Mouse (Mus musculus) G1E (cell line): Measurements from ENCODE around the gene Stx1a.

Experiments
- CTCF ChIP-seq: IDR thresholded peaks from 2 replicates; pipeline ENCODE4 v1.5.1; 2012; ENCODE audit warnings: low read depth, low read length, inconsistent platforms, mixed read lengths
- GATA1 ChIP-seq: IDR thresholded peaks from 2 replicates; pipeline ENCODE4 v1.6.1; 2012; ENCODE audit warnings: borderline replicate concordance, low read length, inconsistent platforms, mixed read lengths
- GATA2 ChIP-seq: IDR thresholded peaks from 2 replicates; pipeline ENCODE4 v1.6.1; 2012; ENCODE audit warnings: low read depth, low read length, inconsistent platforms, borderline replicate concordance
- POLR2AphosphoS5 ChIP-seq: IDR thresholded peaks from 2 replicates; pipeline ENCODE4 v1.6.1; 2012; ENCODE audit warnings: low read depth, low read length, inconsistent platforms; ENCODE audit not compliant: insufficient replicate concordance
- TAL1 ChIP-seq: conservative IDR thresholded peaks from 2 replicates; pipeline ENCODE4 v1.6.1; 2012; ENCODE audit warnings: low read depth, low read length, inconsistent platforms, mixed read lengths

- TF ChIP-seq POLR2AphosphoS5 (no peak), CTCF (no peak), TAL1 (no peak), GATA1 (no peak), GATA2 (no peak)
Observed at GRCm38 (mm10) chr5:135025899-135026298, 2.6 kb downstream of the Stx1a start.
